Mouse (Mus musculus): ENCODE measurements around the gene St6galnac3.

- TF ChIP-seq POLR2A (IDR thresholded peaks at IDR 0.05; ENCODE audit: extremely low read depth, insufficient read depth, low read length) (no peak), CTCF (IDR thresholded peaks at IDR 0.05; ENCODE audit: extremely low read depth, insufficient read depth, low read length) (no peak)
These were observed 55.1 kb downstream of the St6galnac3 start for GRCm38 (mm10) chr3:153669737-153670435.
